Mouse (Mus musculus) left cerebral cortex, adult 6 months (tissue): Measurements from ENCODE around the gene Olfr828. TPM values are rescaled to one million over a fixed set of nuclear protein-coding genes. Genes with fewer than 3 reads are reported as not detected.

Experiments used
- long read RNA-seq, 2 experiments: library from polyadenylated mRNA; unstranded; transcript quantifications; one replicate each; pipeline ENCODE4 v2.0.0; 2019 to 2020
- polyA plus RNA-seq: library from polyadenylated mRNA; unstranded; fragments of <200 nt; fragmentation: Nextera tagmentation; gene quantifications from 2 replicates; pipeline ENCODE4 v1.2.3, GENCODE M21; 2021

Olfr828 gene
- polyA plus RNA-seq, result not detected in 2 replicates
- long read RNA-seq, experiment 1, result 0 reads
- long read RNA-seq, experiment 2, result 0 reads

GRCm38 (mm10) chr9:18819426-18819825 is at the start of gene Olfr828:
Gene Olfr828 (minus strand): TSS chr9:18819526.

GRCm38 (mm10) chr9:18854633-18855032 is 35.3 kb upstream of the Olfr828 start, which contains the start of gene Olfr829:
Gene Olfr829 (plus strand): TSS chr9:18854933.

Other genes with a start within 250 kb of the Olfr828 start
- not detected in 2 replicates for gene Muc16, start 145.0 kb downstream of the Olfr828 start, polyA plus RNA-seq
- not detected in 2 replicates for gene Olfr24, start 55.5 kb downstream of the Olfr828 start, polyA plus RNA-seq
- not detected in 2 replicates for gene Olfr829, start 35.4 kb upstream of the Olfr828 start, polyA plus RNA-seq
- not detected in 2 replicates for gene Olfr830, start 55.2 kb upstream of the Olfr828 start, polyA plus RNA-seq
- gene Olfr832, start 117.6 kb upstream of the Olfr828 start, polyA plus RNA-seq, result not detected in 2 replicates
- gene Olfr834, start 168.5 kb upstream of the Olfr828 start, polyA plus RNA-seq, result not detected in 2 replicates
- not detected in 2 replicates for gene Olfr835, start 213.2 kb upstream of the Olfr828 start, polyA plus RNA-seq